Mouse (Mus musculus) gastrocnemius, adult 8-10 months (tissue): ENCODE data around the gene Gm17428. TPM values are rescaled to one million over a fixed set of nuclear protein-coding genes. Genes with fewer than 3 reads are reported as not detected.

ENCODE experiments used
- DNase-seq, 2 experiments: peaks; one replicate each; pipeline ENCODE4 v3.0.0; 2022; ENCODE audit warnings: low spot score in 2 of 2
- microRNA-seq: library from miRNA; unstranded; fragments of <30 nt; microRNA quantifications from one replicate; pipeline ENCODE4 v1.2.0, GENCODE M21; 2022
- total RNA-seq, 4 experiments: library from RNA; stranded (reverse); gene quantifications; 2 replicates each; pipeline ENCODE4 v1.2.4; 2022

Gene Gm17428
- total RNA-seq, 4 experiments from 2014 or later, result not detected

DNA sequence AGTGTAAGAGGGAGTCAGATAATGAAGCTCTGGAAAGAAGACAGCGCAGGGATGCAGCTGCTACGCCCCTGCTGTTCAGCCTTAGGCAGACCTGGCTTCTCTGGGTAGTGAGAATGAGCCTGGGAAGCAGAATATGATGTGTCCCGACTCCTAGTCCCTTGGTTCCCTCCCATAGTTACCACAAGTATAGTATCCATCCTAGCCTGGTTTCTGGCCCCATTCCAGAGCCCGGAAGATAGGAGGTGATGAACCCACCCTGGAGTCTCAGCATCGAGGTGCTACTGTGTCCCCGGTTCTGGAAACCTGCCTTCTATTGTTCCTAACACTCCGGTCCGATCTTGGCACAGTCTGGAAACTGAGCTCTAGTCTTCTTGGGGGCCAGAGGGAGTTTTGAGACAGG, 31.7 kb downstream of the Gm17428 start:
- DNase-seq, result no peak

DNA sequence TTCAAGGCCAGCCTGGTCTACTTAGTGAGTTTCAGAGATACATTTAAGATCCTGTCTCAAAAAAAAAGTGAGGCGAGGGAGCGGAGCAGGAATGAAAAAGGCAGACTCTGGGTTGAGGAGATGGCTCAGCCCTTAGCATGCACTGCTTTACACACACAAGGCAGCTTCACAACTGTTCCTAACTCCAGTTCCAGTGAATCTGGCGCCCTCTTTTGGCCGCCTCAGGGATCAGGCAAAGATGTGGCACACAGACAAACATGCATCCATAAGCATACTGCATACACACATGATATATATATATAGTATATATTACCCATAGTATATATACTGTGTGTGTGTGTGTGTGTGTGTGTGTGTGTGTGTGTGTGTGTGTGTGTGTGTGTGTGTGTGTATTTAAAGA, 34.4 kb downstream of the Gm17428 start:
- no peak for DNase-seq

- DNase-seq, result peak in 1 of 2 experiments; percentile 13
Observed at GRCm38 (mm10) chr14:55014591-55014990, 37.9 kb downstream of the Gm17428 start.

DNA sequence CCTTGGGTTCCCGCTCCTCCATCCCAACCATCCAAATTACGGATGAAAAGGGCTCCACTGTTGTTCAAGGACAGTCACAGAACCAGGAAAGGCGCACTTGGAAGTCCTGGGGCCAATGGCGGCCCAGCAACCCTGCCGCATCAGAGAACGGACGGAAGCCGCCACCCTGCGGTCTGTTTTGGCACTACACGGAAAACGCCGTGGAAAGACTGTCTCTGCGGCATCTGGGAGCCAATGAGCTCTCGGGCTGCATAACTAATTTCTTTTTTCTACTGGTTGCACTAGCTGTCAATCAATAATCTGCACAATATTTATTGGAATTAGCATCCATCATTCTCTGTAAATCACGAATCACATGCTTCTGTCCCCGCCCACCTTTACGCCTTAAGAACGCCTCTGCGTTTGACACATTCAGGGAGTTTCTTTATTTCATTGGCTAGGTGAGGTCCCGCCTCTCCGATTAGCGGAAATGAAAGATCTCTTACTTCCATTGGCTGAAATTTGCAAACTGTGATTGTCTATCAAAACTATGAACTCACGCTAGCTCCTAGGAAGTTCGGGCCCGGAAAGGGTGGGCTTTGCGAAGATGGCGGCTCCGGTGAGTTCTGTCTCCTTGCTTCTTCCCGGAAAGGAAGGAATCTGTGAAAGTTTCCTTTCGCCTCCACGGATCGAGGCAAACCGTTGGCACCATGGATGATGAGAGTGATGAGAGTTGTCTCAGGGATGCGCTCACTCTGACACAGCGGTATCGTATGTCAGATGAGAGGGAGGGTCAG, 38.4 kb downstream of the Gm17428 start, which contains the start of gene Ngdn:
Gene Ngdn (plus strand): TSS at position 464 of the 776 bp plus-strand sequence.
- peak; percentile 95 to 98 for DNase-seq

DNA sequence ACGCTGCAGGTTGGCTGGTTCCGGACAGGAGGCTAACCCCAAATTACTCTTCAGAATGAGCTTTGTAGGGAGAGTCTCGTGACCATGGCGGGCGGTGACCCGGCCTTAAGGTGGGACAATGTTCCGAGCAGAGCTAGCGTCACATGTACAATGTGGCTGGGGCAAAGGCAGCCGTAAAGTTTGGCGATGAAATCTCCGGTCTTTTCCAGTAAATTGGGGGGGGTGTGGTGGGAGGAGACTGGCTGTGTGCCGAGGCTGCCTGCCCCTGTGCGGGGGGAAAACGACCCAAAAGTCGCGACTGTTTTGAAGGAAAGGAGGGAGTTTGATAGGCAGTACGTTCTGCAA, 39.0 kb downstream of the Gm17428 start:
- DNase-seq, result no peak

GRCm38 (mm10) chr14:55016876-55017275, 40.1 kb downstream of the Gm17428 start:
- DNase-seq, result no peak

DNA sequence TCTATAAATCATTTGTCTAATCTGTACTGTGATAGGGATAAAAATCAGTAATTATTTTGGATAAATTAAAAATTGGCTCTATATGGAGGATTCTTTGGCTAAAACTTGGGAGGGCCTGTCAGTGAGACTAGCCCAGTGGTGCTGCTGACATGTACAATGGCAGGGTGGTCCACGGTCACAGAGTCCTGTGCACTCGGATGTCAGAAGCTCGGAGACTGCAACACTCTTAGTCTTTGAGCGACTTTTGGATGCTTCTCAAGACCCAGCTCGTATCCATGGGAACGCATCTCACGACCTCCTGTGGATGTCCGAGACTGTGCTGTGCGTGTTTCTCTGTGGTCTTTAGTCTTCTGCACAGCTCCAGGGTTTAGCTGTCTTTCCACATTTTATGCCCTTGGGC, 43.7 kb downstream of the Gm17428 start:
- DNase-seq, result no peak

GRCm38 (mm10) chr14:55023011-55023410, 46.3 kb downstream of the Gm17428 start:
- no peak for DNase-seq

- no peak for DNase-seq
Observed at GRCm38 (mm10) chr14:55024236-55024635, 47.5 kb downstream of the Gm17428 start.

DNA sequence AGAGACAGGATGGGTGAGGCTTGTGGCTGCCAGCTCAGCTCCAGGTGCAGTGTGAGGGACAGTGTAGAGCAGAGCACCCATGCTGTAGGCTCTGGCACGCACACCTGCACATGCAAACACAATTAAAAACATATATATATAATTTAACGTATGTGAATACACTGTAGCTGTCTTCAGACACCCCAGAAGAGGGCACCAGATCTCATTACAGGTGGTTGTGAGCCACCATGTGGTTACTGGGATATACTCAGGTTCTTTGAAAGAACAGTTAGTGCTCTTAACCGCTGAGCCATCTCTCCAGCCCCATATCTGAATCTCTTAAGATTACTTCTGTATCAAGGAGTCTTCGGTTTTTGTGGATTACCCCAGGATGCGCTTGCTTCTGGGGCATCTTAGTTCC, 48.8 kb downstream of the Gm17428 start:
- no peak for DNase-seq

Small RNA genes lying within 50 kb of the gene (microRNA-seq; reads per million reads assigned to microRNA genes)
- 10.0 reads per million, percentile 4 among the genes with 10 or more reads in this experiment for gene Mir208a
- 167 reads per million, percentile 58 among the genes with 10 or more reads in this experiment for gene Mir208b

Other genes with a start within 250 kb of the Gm17428 start
- 10 to 100 TPM; 11.3 to 17.4 (median 12.2) TPM for gene Slc7a8, start 195.0 kb upstream of the Gm17428 start, total RNA-seq
- 1 to 10 TPM; 2.2 to 3.2 (median 2.5) TPM for gene Rnf212b, start 162.8 kb upstream of the Gm17428 start, total RNA-seq
- 1 to 10 TPM; 3.3 to 7.6 (median 5.2) TPM for gene Homez, start 106.0 kb upstream of the Gm17428 start, total RNA-seq
- gene Ppp1r3e, start 99.4 kb upstream of the Gm17428 start, total RNA-seq, result 1 to 10 TPM; 3.6 to 5.3 (median 4.0) TPM
- 10 to 100 TPM; 23.8 to 31.4 (median 26.8) TPM for gene Bcl2l2, start 93.6 kb upstream of the Gm17428 start, total RNA-seq
- 1 to 10 TPM in 3 of 4 experiments, under 1 TPM in 1; 0.83 to 7.4 (median 3.1) TPM for gene Gm20521, start 93.5 kb upstream of the Gm17428 start, total RNA-seq
- 10 to 100 TPM; 44.2 to 55.9 (median 50.0) TPM for gene Pabpn1, start 84.4 kb upstream of the Gm17428 start, total RNA-seq
- gene Slc22a17, start 63.8 kb upstream of the Gm17428 start, total RNA-seq, result 1 to 10 TPM in 3 of 4 experiments, under 1 TPM in 1; 0.68 to 1.4 (median 1.2) TPM
- gene Efs, start 50.8 kb upstream of the Gm17428 start, total RNA-seq, result 1 to 10 TPM in 1 of 4 experiments, under 1 TPM in 3; 0.48 to 1.1 (median 0.86) TPM
- not detected for gene Il25, start 44.2 kb upstream of the Gm17428 start, total RNA-seq
- gene Cmtm5, start 40.7 kb upstream of the Gm17428 start, total RNA-seq, result not detected
- gene Myh6, start 10.0 kb upstream of the Gm17428 start, total RNA-seq, result 100 to 1,000 TPM; 106 to 159 (median 128) TPM
- gene Myh7, start 17.7 kb downstream of the Gm17428 start, total RNA-seq, result 100 to 1,000 TPM; 508 to 760 (median 618) TPM
- gene Ngdn, start 38.5 kb downstream of the Gm17428 start, total RNA-seq, result 10 to 100 TPM; 18.5 to 19.7 (median 19.1) TPM
- gene Zfhx2, start 115.4 kb downstream of the Gm17428 start, total RNA-seq, result 1 to 10 TPM; 4.9 to 6.2 (median 5.6) TPM
- 10 to 100 TPM; 13.4 to 15.6 (median 14.9) TPM for gene Thtpa, start 117.9 kb downstream of the Gm17428 start, total RNA-seq
- 1 to 10 TPM; 2.2 to 3.9 (median 3.6) TPM for gene Ap1g2, start 129.7 kb downstream of the Gm17428 start, total RNA-seq
- under 1 TPM in 2 of 4 experiments, not detected in 2; 0.08 to 0.19 TPM for gene Jph4, start 140.0 kb downstream of the Gm17428 start, total RNA-seq
- gene Dhrs2, start 245.1 kb downstream of the Gm17428 start, total RNA-seq, result not detected